Mouse (Mus musculus) erythroblast, embryonic 14.5 days (primary cell): Measurements from ENCODE around the gene Pde4d.

ENCODE experiments used
- GATA1 ChIP-seq: IDR thresholded peaks from 2 replicates; pipeline ENCODE4 v1.6.1; 2012; ENCODE audit warnings: low read length, inconsistent platforms, mixed read lengths
- TAL1 ChIP-seq: IDR thresholded peaks from 3 replicates; pipeline ENCODE4 v1.6.1; 2012; ENCODE audit warnings: low read length, inconsistent platforms, mixed read lengths

DNA sequence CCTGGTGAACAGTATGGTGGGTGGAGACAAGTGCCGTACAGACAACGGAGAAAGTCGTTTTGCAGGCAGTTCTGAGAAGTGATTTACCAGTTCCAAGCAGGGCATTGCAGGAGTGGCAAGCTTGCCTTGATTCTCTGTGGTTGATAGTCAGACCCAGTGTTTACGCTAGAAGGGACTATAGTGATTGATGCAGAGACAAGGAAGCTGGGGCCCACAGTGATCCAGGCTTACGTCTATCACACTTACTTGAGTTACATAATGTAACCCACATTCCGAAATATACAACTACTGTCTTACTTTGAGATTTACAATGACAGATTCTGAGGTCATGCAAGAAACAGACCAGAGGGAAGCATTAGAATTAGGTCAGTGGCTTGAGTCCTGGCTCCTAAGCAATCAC lies 1414.6 kb downstream of the Pde4d start:
- no peak for TF ChIP-seq GATA1
- no peak for TF ChIP-seq TAL1
